Mouse (Mus musculus) Muller cell, postnatal 12 days (primary cell): ENCODE results near the gene Agtrap.
A peak's percentile ranks its signal among the peaks of the same experiment; 100 is the strongest.
"Not testable (repeated sequence)": the region's sequence is repeated elsewhere in the genome, so short reads cannot be mapped to it uniquely, and the experiment has no call there.

Experiments used
- DNase-seq: peaks from one replicate; pipeline ENCODE4 v3.0.0-alpha.2; 2015; ENCODE audit errors: inconsistent ontology term

Agtrap gene

GRCm38 (mm10) chr4:148051046-148051776, 36.6 kb downstream of the Agtrap start:
- DNase-seq: no peak

- not testable (repeated sequence) for DNase-seq
These were observed 37.4 kb downstream of the Agtrap start for GRCm38 (mm10) chr4:148050396-148050914.

GRCm38 (mm10) chr4:148046450-148047031, 41.3 kb downstream of the Agtrap start:
- no peak for DNase-seq

GRCm38 (mm10) chr4:148044113-148044512, 43.7 kb downstream of the Agtrap start:
- no peak for DNase-seq

- DNase-seq: not testable (repeated sequence)
These were observed 44.5 kb downstream of the Agtrap start for GRCm38 (mm10) chr4:148043327-148043726.

DNA sequence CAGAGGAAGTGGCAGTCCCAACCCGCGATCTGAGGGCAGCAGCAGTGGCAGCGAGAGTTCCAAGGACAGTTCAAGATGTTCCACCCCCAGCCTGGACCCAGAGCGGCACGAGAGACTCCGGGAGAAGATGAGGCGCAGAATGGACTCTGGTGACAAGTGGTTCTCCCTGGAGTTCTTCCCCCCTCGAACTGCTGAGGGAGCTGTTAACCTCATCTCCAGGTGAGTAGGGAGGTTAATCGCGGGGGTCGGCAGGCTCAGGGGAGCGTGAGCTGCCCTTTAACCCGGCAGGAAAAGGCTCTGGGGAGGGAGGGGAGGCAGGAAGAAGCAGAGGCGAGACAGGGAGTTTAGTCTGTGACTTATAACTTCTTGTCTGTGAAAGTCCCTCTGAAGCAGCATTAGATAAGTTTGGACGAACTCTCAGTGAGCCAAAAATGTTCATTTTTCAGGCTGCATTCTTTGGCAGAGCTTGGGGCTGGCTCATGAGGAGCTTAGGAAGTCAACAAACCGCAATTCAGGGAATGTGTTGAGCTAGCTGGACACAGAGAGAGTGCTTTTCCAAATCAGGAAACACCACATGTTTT, 46.1 kb downstream of the Agtrap start:
- DNase-seq: peak; percentile 89

DNA sequence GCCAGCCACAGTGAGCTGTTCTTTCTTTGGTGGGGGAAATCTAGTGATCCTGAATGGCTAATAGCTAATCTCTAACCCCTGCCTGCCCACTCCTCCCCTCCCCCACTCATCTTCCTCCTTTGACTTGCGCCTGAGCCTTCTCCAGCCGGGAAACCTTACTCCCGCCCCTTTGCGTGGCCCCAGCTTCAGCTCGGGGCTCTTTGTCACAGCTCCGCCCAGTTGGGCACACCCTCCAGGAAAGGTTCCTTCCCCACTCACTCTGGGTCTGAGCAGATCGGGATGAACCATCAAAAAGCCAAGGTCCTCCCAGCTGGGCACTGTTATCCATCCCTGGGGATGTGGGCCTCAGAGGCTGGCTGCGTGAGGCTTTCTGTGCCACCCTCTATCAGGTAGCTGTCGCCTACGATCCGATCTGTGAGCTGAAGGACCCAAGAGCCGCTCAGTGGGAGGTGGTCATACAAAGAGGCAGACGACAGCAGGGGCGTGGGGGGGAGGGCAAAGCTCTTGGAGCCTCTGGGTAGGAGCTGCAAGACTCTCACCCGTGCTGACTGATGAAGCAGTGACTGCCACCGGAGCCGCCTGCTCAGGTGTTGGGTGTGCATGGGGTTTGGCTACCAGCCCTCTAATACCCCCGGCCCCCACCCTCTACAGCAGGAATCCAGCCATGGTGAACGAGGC, 46.8 kb downstream of the Agtrap start:
- peak; percentile 64 for DNase-seq

GRCm38 (mm10) chr4:148040029-148040830, 47.6 kb downstream of the Agtrap start:
- DNase-seq: peak; percentile 38

GRCm38 (mm10) chr4:148039254-148040028, 48.4 kb downstream of the Agtrap start:
- DNase-seq: no peak

GRCm38 (mm10) chr4:148038600-148039253, 49.1 kb downstream of the Agtrap start, which contains the start of the genes Clcn6 and Mthfr:
TSS of gene Clcn6 (minus strand) at chr4:148038821.
TSS of gene Mthfr (plus strand) at chr4:148039077.
- peak; percentile 100 for DNase-seq

DNA sequence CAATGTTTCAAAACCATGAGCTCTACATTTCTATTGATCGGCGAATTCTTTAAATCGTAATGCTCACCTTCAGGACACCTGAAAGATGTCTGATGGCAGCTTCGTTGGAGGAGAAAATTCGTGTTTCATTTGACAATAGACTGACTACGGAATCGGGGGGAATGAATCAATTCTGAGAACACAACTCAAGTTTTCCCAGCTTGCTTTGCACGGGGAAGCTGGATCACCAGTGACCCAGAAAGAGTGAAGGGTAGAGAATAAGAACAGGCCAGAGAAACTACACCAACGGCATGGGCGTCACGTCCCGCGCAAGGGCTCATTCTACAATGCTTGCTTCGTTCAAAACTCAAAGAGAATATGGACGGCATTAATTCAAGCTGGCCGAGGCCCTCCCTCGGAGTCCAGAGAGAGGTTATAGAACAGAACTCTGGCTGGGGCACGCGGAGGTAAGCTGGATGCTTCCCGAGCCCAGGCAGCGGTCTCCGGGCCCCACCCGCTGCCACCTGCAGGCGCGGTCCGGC, 49.7 kb downstream of the Agtrap start:
- no peak for DNase-seq

GRCm38 (mm10) chr4:148035440-148035839, 52.4 kb downstream of the Agtrap start:
- DNase-seq: no peak

DNA sequence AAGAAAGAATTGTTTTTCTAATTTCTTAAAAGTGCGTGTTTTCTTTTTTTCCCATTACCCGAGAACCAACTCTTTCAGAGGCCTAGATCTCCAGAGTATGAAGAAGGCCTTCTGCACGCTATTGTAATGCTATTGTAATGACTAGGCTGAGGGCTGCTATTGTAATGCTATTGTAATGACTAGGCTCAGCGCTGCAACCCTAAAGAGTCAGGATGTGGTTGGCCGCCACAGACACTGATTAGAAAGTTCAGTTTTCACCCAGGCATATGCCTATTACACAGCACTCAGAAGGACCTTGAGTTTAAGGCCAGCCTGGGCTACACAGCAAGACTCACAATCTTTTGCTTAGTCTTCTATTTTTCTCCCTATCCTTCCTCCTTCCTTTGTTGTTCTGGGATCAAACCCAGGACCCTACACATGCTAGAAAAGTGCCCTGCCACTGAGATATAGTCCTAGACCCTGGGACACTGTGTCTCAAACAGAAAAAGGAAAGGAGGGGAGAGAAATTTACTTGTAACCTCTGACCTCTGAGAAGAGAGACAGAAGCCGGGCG, 53.9 kb downstream of the Agtrap start:
- DNase-seq: no peak

DNA sequence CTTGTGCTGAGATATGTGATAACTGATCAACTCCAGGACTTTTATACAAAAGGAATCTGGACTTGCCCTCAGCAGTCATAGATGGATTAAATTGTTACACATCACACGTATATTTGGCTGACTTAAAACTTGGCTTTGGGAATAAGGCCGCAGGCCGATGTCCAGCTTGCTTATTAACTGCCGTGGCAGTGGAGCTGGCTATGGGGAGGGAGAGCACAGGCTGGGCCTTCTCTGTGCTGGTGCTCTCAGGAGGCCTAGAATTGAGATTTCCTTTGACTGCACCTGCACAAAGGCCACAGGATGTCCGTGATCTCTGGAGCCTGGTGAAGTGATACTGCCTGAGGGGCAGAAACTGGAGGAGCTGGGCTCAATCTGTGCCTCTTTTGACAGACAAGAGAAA, 57.3 kb downstream of the Agtrap start:
- no peak for DNase-seq

GRCm38 (mm10) chr4:148029297-148029696, 58.5 kb downstream of the Agtrap start:
- no peak for DNase-seq
